ENCODE assay signal across 8 mouse cellular contexts in the genomic region with DNA sequence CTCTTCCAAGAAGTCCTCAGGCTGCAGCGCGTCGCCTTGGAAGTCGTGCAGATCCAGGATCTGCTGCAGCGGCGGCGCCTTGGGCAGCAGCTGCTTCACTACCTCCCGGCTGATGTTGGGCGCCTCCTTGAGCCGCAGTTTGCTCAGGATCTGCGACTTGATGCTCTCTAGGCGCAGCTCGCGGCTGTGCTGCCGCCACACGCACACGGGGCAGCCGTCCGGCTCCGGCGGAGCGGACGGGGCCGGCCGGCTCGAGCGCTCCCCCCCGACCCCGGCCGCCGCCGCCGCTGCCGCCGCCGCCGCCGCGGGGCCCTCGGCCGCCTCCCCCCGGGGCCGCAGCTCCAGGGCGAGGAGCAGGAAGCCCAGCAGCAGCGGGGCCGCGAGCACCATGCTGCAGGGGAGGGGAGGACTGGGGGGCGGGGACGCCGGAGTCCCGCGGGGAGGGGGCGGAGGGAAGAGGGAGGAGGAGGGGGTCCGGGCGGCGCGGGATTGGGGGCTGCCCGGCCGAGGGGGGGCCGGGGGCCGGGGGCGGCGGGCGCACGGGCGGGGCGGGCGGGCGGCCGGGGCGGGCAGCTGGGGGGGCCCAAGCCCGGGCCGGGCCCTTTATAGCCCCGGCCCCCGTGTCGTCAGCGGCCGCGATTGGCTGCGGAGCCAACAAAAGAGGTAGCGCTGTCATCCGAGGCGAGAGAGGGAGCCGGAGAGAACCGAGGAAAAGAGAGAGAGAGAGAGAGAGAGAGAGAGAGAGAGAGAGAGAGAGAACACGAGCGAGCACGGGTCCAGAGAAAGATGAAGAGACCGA. TPM values are rescaled to one million over a fixed set of nuclear protein-coding genes. Genes with fewer than 3 reads are reported as not detected.
DNase-seq lines count a peak whose midpoint lies in the region; ATAC-seq and TF ChIP-seq lines count a peak whose summit lies in the region.

A gene (minus strand): TSS at position 423 of the 799 bp plus-strand sequence.

- ATAC-seq in forebrain, embryonic 16.5 days: peak; percentile 84
- peak; percentile 63 for ATAC-seq in inflammation-experienced regulatory T-cells, adult 6 months
- peak; percentile 88 for ATAC-seq in limb, embryonic 14.5 days (ENCODE audit: low FRiP score, low read depth)
- ATAC-seq in midbrain, embryonic 13.5 days: peak; percentile 84

- H3K27ac ChIP-seq in forebrain, embryonic 16.5 days (ENCODE audit: low read length): peak within 1 kb of the TSS; percentile 93
- H3K27ac ChIP-seq in limb, embryonic 14.5 days (replicated peaks; ENCODE audit: low read depth, low read length): peak within 1 kb of the TSS; percentile 90
- peak within 1 kb of the TSS; percentile 96 for H3K27ac ChIP-seq in midbrain, embryonic 13.5 days

- peak within 1 kb of the TSS; percentile 73 for H3K4me2 ChIP-seq in forebrain, embryonic 16.5 days (ENCODE audit: low read length)
- peak within 1 kb of the TSS; percentile 89 for H3K4me2 ChIP-seq in limb, embryonic 14.5 days (replicated peaks; ENCODE audit: low read depth, low read length, severe bottlenecking)
- H3K4me2 ChIP-seq in midbrain, embryonic 13.5 days (replicated peaks): peak within 1 kb of the TSS; percentile 91

- peak within 1 kb of the TSS; percentile 85 for H3K9ac ChIP-seq in forebrain, embryonic 16.5 days (replicated peaks; ENCODE audit: low read depth, low read length)
- H3K9ac ChIP-seq in limb, embryonic 14.5 days (ENCODE audit: low read depth, low read length, severe bottlenecking): peak within 1 kb of the TSS; percentile 74
- H3K9ac ChIP-seq in midbrain, embryonic 13.5 days (replicated peaks): peak within 1 kb of the TSS; percentile 88

- no peaks in the 10 kb centered on the region for H3K9me3 ChIP-seq in forebrain, embryonic 16.5 days (ENCODE audit: control insufficient read depth, low read length)
- H3K9me3 ChIP-seq in limb, embryonic 14.5 days (ENCODE audit: control insufficient read depth, low read length): no peaks in the 10 kb centered on the region
- no peaks in the 10 kb centered on the region for H3K9me3 ChIP-seq in midbrain, embryonic 13.5 days

- peaks cover 45% of the 10 kb centered on the region for H3K4me1 ChIP-seq in forebrain, embryonic 16.5 days (replicated peaks; ENCODE audit: control insufficient read depth, insufficient read depth, low read length)
- H3K4me1 ChIP-seq in limb, embryonic 14.5 days (ENCODE audit: control insufficient read depth, insufficient read depth, low read length): peaks cover 21% of the 10 kb centered on the region
- peaks cover 58% of the 10 kb centered on the region for H3K4me1 ChIP-seq in midbrain, embryonic 13.5 days (replicated peaks)

- under 1% methylated on average over 60 of the region's 89 CpGs for WGBS in forebrain, embryonic 16.5 days
- WGBS in limb, embryonic 14.5 days: under 1% methylated on average over 53 of the region's 89 CpGs
- 2% methylated on average over 59 of the region's 89 CpGs for WGBS in midbrain, embryonic 13.5 days

- 0 out of 2 replicates have a peak, but pooled peaks have one; percentile 52 for TF ChIP-seq POLR2A in limb, embryonic 14.5 days (IDR thresholded peaks at IDR 0.05; ENCODE audit: borderline replicate concordance, extremely low read depth, insufficient read depth, insufficient read length)

- DNase-seq in left cerebral cortex, adult 18-20 months (ENCODE audit: low spot score in 2 of 2): no peak
- DNase-seq in left cerebral cortex, adult 11 months (ENCODE audit: low spot score): no peak
- DNase-seq in adipocyte (ENCODE audit: low spot score): peak; percentile 41
- peak; percentile 78 for DNase-seq in limb, embryonic 14.5 days (ENCODE audit: low spot score)
- peak; percentile 76 for DNase-seq in thymus, postnatal 0 days (ENCODE audit: low spot score)

- H3K27me3 ChIP-seq in forebrain, embryonic 16.5 days (replicated peaks; ENCODE audit: control insufficient read depth, insufficient read depth, low read length): peaks cover 3% of the 10 kb centered on the region
- H3K27me3 ChIP-seq in limb, embryonic 14.5 days (ENCODE audit: control insufficient read depth, insufficient read depth, low read length): peaks cover 5% of the 10 kb centered on the region; the same call in 1 of the 2 replicates
- peaks cover 11% of the 10 kb centered on the region for H3K27me3 ChIP-seq in midbrain, embryonic 13.5 days

- no peaks in the 10 kb centered on the region for H3K36me3 ChIP-seq in forebrain, embryonic 16.5 days (ENCODE audit: control insufficient read depth, insufficient read depth)
- peaks cover 15% of the 10 kb centered on the region for H3K36me3 ChIP-seq in limb, embryonic 14.5 days (ENCODE audit: control insufficient read depth, insufficient read depth, low read length)
- peaks cover 16% of the 10 kb centered on the region for H3K36me3 ChIP-seq in midbrain, embryonic 13.5 days

- peak within 1 kb of the TSS; percentile 80 for H3K4me3 ChIP-seq in forebrain, embryonic 16.5 days (replicated peaks; ENCODE audit: low read length)
- peak within 1 kb of the TSS; percentile 70 for H3K4me3 ChIP-seq in limb, embryonic 14.5 days (replicated peaks; ENCODE audit: low read length)
- H3K4me3 ChIP-seq in midbrain, embryonic 13.5 days (replicated peaks): peak within 1 kb of the TSS; percentile 78

RNA-seq across cellular contexts. Expression of the gene that starts here (rescaled TPM):
- total RNA-seq in left cerebral cortex, adult 18-20 months (2021): 10 to 100 TPM; 12.5 to 15.2 TPM
- polyA plus RNA-seq in forebrain, embryonic 16.5 days (2015; fragmentation: Nextera tagmentation; extraction: Ambion mirVana): 5.6 and 7.0 TPM in 2 replicates
- 1 to 10 TPM; 6.0 to 7.7 (median 7.3) TPM for polyA plus RNA-seq in inflammation-experienced regulatory T-cells, adult 6 months (2017; shearing (Covaris generic))
- polyA plus RNA-seq in limb, embryonic 14.5 days (2012; rRNA removed): 10.8 and 11.8 TPM in 2 replicates
- 6.3 and 9.2 TPM in 2 replicates for polyA plus RNA-seq in limb, embryonic 14.5 days (2014; fragmentation: Nextera tagmentation; extraction: Ambion mirVana)
- 11.2 and 11.7 TPM in 2 replicates for polyA plus RNA-seq in midbrain, embryonic 13.5 days (2015; fragmentation: Nextera tagmentation; extraction: Ambion mirVana)
- 2.3 and 3.0 TPM in 2 replicates for polyA plus RNA-seq in thymus, postnatal 0 days (2015; fragmentation: Nextera tagmentation; extraction: Ambion mirVana)

Comparison
In these comparisons a context has a peak if more than half of its experiments do, and no peak if none do; other contexts are left out.
1. DNase-seq: peak in adipocyte (single experiment), limb, embryonic 14.5 days (single experiment) and thymus, postnatal 0 days (single experiment); none in left cerebral cortex, adult 18-20 months (0 of 2) and left cerebral cortex, adult 11 months (single experiment).
2. Peak in every context shown above with its lines, with median percentiles within 50 percentile points of each other: ATAC-seq, H3K27ac ChIP-seq, H3K4me2 ChIP-seq, H3K4me3 ChIP-seq and H3K9ac ChIP-seq.